Mouse (Mus musculus): ENCODE measurements around the gene Ccnh. TPM values are rescaled to one million over a fixed set of nuclear protein-coding genes. Genes with fewer than 3 reads are reported as not detected.

Ccnh gene
- polyA plus RNA-seq, 1 experiment from 2014 or later = 97.9 TPM

Other genes with a start within 250 kb of the Ccnh start
- 38.8 and 48.7 TPM in 2 replicates for gene Rasa1, start 99.7 kb downstream of the Ccnh start, polyA plus RNA-seq (2016; fragmentation: Nextera tagmentation; extraction: Ambion mirVana)